Mouse (Mus musculus) frontal cortex, adult 2 months (tissue): ENCODE measurements around the gene Mrtfb. TPM values are rescaled to one million over a fixed set of nuclear protein-coding genes. Genes with fewer than 3 reads are reported as not detected.
"Not testable (repeated sequence)": the region's sequence is repeated elsewhere in the genome, so short reads cannot be mapped to it uniquely, and the experiment has no call there.

Experiments
- DNase-seq, 2 experiments: peaks; one replicate each; pipeline ENCODE4 v3.0.0; 2022; ENCODE audit warnings: low spot score in 1 of 2; ENCODE audit errors: extremely low spot score in 1 of 2
- polyA plus RNA-seq: library from polyadenylated mRNA; depleted of rRNA; stranded (reverse); fragments of >200 nt; gene quantifications from 2 replicates; pipeline ENCODE4 v1.2.3, GENCODE M21; 2012

Gene Mrtfb
- polyA plus RNA-seq, 1 experiment, result 67.3 TPM

DNA sequence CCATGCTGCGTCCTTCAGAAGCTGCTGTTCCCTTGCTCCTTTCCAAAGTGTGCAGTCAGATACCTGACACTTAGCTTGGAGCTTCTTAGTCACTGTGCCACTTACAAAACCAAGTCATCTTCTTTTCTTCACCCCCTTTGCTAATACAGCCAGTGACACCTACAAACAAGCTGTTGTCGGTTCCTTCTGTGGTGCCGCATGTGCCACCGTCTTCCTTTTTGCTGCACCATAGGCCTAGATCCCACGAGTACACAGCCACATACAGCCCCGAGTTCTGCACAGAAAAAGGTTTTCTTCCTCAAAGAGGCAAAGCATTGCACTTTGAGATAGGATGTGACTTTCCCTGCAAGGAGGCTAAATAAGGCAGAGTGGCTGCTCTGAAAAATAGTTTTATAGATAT, 83.2 kb downstream of the Mrtfb start:
- DNase-seq, result peak; percentile 31 to 61

DNA sequence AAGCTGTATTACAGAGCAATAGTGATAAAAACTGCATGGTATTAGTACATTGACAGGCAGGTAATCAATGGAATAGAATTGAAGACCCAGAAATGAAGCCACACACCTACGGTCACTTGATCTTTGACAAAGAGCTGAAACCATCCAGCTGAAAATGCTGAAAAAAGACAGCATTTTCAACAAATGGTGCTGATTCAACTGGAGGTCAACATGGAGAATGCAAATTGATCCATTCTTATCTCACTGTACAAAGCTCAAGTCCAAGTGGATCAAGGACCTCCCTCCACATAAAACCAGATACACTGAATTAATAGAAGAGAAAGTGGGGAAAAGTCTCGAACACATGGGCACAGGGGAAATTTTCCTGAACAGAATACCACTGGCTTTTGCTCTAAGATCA, 89.5 kb downstream of the Mrtfb start:
- DNase-seq, result not testable (repeated sequence)

- DNase-seq, result no peak
These were observed 94.4 kb downstream of the Mrtfb start for GRCm38 (mm10) chr16:13350729-13351128.

- no peak for DNase-seq
These were observed 95.0 kb downstream of the Mrtfb start for GRCm38 (mm10) chr16:13351268-13351667.

GRCm38 (mm10) chr16:13353927-13354326, 97.6 kb downstream of the Mrtfb start:
- DNase-seq, result no peak

- DNase-seq, result no peak
These were observed 98.2 kb downstream of the Mrtfb start for GRCm38 (mm10) chr16:13354431-13354830.

DNA sequence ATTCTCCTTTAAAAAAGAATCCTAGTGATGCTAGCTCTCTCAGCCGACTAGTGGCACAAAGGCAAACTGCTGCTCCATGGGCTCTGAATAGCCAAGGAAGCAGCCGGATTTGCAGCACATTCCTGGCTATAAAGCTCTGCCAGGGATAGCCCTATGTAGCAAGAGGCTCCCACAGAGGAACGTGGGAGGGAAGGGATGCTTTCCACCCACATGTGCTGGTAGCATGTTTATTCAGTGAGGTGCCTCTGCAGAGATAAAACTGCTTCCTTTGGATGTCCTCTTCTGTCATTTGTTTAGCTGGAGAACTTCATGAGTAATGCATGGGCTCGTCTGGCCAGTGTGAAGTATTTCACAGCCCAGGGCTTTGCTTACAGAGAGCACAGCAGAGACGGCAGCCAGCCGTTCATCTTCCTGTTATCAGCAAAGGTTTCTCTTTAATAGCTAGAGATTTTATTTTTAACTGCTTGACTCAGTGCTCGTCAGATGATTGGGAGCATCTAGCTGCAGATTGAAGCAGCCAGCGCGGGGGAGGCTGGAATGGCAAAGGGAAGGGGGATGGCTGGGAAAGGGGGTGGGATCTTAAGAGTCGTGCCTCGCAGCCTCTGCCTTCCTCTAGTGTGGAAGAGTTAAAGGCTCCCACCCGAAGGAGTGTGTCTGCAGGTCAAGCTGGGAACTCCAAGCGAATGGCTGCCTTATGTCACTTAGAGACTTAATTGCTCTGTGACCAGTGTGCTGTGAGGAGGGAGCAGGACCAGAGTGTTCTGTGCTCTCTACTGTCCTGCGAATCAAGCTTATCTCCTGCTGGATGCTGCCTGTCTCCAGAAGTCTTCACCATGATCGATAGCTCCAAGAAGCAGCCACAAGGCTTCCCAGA, 101.8 kb downstream of the Mrtfb start:
- peak; percentile 86 to 90 for DNase-seq

DNA sequence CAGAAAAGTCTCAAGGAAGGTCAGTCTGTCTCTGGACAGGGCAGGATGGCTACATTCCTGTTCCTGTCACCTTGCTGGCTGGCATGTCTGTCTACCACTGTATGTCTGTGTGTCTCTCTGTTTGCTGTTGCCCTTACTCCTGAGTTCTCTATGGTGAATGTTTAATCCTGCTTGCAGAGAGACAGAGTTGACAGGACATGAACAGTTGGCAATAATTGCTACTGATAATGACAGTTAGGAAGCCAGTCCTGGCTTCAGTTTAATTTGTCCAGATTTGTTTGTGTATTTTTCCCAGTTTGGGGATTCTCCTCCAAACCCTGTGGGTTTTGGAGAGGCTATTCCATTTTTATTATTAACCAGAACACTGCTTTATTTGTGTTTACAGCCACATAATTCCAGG, 102.5 kb downstream of the Mrtfb start:
- no peak for DNase-seq

DNA sequence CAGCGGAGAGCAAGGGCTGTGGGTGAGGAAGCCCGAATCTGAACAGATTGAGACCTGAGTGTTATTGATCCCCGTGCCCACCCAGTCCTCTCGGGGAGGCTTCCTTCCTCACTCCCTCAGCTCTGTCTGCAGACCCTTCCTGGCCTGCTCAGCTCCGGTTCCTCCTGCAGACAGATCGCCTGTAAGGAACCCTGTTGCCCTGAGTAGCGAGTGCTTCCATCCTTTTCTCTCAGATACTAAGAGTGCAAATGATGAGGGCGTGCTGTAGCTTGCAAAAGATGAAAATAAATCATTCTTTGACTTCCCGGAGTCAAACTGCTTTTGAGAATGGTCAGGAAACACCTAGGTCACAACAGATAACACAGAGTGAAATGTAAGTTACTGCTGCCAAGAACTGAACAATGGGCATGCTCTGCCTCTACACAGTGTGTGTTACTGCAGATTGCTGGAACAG, 103.2 kb downstream of the Mrtfb start:
- no peak for DNase-seq

DNA sequence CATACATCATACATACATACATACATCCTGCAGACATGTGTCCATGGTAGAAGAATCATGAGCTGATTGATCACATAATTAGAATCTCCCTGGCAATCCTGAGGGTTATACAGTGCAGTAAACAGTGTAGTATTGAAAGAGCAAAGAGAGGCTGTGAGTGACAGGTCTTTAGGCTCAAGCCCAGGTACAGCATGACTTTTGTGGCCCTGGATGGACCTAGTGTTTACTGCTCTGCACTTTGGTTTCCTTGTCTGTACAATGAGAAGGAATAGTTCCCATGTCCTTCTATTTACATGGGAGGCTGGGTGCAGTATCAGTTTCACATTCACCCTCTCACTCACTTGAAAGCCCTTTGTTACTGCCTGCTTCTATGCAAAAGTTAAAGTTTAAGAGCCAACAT, 103.9 kb downstream of the Mrtfb start:
- DNase-seq, result no peak

- DNase-seq, result no peak
These were observed 104.6 kb downstream of the Mrtfb start for GRCm38 (mm10) chr16:13360835-13361234.

- DNase-seq, result no peak
These were observed 106.9 kb downstream of the Mrtfb start for GRCm38 (mm10) chr16:13363141-13363540.

- no peak for DNase-seq
These were observed 107.9 kb downstream of the Mrtfb start for GRCm38 (mm10) chr16:13364145-13364544.

- no peak for DNase-seq
These were observed 110.0 kb downstream of the Mrtfb start for GRCm38 (mm10) chr16:13366256-13366655.

- peak; percentile 67 to 78 for DNase-seq
These were observed 110.7 kb downstream of the Mrtfb start for GRCm38 (mm10) chr16:13366802-13367465.

DNA sequence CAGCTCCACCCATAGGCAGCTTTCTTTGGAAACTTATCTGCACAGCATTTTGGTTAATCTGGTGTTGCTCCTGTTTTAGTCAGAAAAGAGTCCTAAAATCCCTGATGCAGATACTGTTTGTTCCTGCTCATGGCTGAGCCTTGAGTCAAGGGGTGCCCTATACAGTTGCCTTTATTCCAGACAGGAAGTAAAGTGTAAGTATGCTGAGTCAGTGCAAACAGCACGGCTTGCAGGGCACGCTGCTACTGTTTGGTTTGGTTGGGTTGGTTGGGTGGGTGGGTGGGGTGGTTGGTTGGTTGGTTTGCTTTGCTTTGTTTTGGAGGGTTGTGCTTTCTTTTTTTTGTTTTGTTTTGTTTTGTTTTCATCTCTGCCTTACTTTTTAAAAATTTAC, 111.2 kb downstream of the Mrtfb start:
- no peak for DNase-seq

DNA sequence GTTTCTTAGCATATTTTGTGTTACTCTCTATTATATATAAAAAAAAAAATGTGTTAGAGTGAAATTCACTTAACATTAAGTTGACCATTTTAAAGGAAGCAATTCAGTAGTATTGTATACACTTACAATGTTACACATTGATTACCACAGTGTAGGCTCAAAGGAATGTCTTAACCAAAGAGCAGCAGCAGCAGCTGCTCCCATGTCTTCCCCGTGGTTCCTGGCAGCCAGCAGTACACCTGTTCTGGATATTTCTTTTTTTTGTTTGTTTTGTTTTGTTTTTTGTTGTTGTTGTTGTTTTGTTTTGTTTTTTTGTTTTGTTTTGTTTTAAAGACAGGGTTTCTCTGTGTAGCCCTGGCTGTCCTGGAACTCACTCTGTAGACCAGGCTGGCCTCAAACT, 112.4 kb downstream of the Mrtfb start:
- DNase-seq, result no peak

- DNase-seq, result peak; percentile 69 to 93
These were observed 115.5 kb downstream of the Mrtfb start for GRCm38 (mm10) chr16:13371740-13372287.

DNA sequence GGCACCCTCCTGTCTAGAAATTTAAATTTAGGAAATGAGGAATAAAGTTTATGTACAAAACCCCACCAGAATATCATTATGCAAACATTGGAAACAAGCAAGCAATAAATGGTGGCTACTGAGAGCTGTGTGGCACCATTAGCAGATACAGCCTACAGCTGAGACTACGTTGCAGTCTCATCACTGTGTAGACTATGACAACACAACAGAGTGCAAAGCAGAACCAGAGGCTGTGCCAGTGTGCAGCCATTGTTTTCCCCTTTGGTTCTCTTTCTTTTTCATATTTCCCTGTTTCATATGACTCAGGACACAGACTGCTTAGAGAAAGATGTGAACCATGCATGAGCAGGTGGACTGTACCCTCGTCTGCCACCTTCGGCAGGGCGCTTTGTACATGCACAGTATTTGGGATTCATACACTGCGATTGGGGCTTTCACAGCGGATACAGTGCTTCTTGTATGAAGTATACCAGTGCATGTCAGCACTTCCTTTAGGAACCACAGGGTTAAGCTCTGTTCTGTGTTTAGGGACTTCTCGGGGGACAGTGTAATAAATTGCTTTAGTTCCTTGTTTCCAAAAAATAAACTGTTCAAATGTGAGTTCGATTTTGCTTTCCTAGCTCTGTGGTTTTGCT, 116.7 kb downstream of the Mrtfb start:
- no peak for DNase-seq

GRCm38 (mm10) chr16:13376947-13377486, 120.7 kb downstream of the Mrtfb start:
- DNase-seq, result no peak

- DNase-seq, result no peak
These were observed 121.9 kb downstream of the Mrtfb start for GRCm38 (mm10) chr16:13378157-13378556.
